Comparison of ENCODE assay signal across 18 mouse cellular contexts in the genomic region with DNA sequence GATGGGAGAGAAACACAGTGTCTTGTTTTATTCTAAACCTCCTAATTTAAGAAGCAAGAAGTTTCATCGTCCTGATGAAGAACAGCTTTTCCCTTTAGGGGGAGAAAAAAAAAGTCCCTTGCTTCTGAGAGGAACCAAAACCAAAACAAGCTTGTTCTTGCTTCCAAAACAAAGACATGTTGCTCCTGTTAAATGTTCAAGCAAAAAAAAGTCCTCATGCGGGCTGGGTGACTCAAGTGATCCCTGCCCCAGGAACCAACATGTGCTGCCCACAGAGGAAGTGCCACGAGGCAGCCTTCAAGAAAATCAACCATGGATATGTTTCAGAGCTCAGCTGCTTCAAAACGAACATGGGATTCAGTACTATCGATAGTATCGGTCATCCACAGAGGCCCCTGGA. TPM values are rescaled to one million over a fixed set of nuclear protein-coding genes. Genes with fewer than 3 reads are reported as not detected.
"Had no signal": no experiment of that assay in that cellular context is flagged by ENCODE, and none has a peak within 500 bp of the region (broad histone marks: within the 10 kb centered on the region; RNA-seq: fewer than 3 reads in every experiment).

No protein-coding gene starts in this region.

- H3K36me3 ChIP-seq: limb, embryonic 15.5 days; neural tube, embryonic 15.5 days; stomach, embryonic 15.5 days had no signal

- ATAC-seq: intestine, postnatal 0 days; midbrain, embryonic 16.5 days had no signal

- H3K9me3 ChIP-seq: limb, embryonic 15.5 days; megakaryocyte, embryonic 14.5 days; neural tube, embryonic 15.5 days; stomach, embryonic 15.5 days had no signal

- H3K4me1 ChIP-seq: limb, embryonic 15.5 days; neural tube, embryonic 15.5 days; stomach, embryonic 15.5 days had no signal

- H3K4me2 ChIP-seq: limb, embryonic 15.5 days; midbrain, embryonic 11.5 days; neural tube, embryonic 15.5 days; stomach, embryonic 15.5 days had no signal

- H3K4me3 ChIP-seq: limb, embryonic 15.5 days; megakaryocyte, embryonic 14.5 days; neural tube, embryonic 15.5 days; stomach, embryonic 15.5 days had no signal

- H3K27ac ChIP-seq: limb, embryonic 15.5 days; liver, embryonic 14.5 days; neural tube, embryonic 15.5 days; stomach, embryonic 15.5 days had no signal

- DNase-seq: kidney, adult 8-10 months; kidney, postnatal 36 days; layer of hippocampus, adult 9-11 months; layer of hippocampus, postnatal 36 days; lung, adult 18-20 months; right cerebral cortex, adult 18-20 months; right cerebral cortex, postnatal 4 days; thymus, postnatal 36 days had no signal

- H3K27me3 ChIP-seq: limb, embryonic 15.5 days; neural tube, embryonic 15.5 days; stomach, embryonic 15.5 days had no signal

- H3K9ac ChIP-seq: limb, embryonic 15.5 days; liver, embryonic 14.5 days; neural tube, embryonic 15.5 days; stomach, embryonic 15.5 days had no signal

RNA-seq across cellular contexts. Expression of a gene that starts 54.5 kb away (rescaled TPM):
- polyA plus RNA-seq: limb, embryonic 11.5 days; neural tube, embryonic 11.5 days had no signal
